Mouse (Mus musculus) midbrain, embryonic 12.5 days (tissue): Measurements from ENCODE around the gene Arhgap22. TPM values are rescaled to one million over a fixed set of nuclear protein-coding genes. Genes with fewer than 3 reads are reported as not detected.

Experiments used
- ATAC-seq: fragments of 200-750 bp; cut with Nextera tagmentation; 2 replicates; pipeline ENCODE4 v1.8.0; 2017; ENCODE audit warnings: low read depth, moderate TSS enrichment, moderate library complexity; ENCODE audit not compliant: low FRiP score
- H3K27ac ChIP-seq: fragments of 300-500 bp; sonication (generic); replicated peaks from 2 replicates; pipeline ENCODE4 v1.5.1; 2016; ENCODE audit warnings: mild to moderate bottlenecking
- H3K27me3 ChIP-seq: fragments of 300-500 bp; sonication (generic); 2 replicates; pipeline ENCODE4 v1.6.1; 2016; ENCODE audit warnings: mild to moderate bottlenecking
- H3K36me3 ChIP-seq: fragments of 300-500 bp; sonication (generic); 2 replicates; pipeline ENCODE4 v1.6.1; 2016
- H3K4me1 ChIP-seq: fragments of 300-500 bp; sonication (generic); 2 replicates; pipeline ENCODE4 v1.6.1; 2016
- H3K4me2 ChIP-seq: fragments of 300-500 bp; sonication (generic); replicated peaks from 2 replicates; pipeline ENCODE4 v1.6.1; 2016; ENCODE audit warnings: mild to moderate bottlenecking, moderate library complexity
- H3K4me3 ChIP-seq: fragments of 300-500 bp; sonication (generic); 2 replicates; pipeline ENCODE4 v1.5.1; 2016; ENCODE audit warnings: mild to moderate bottlenecking
- H3K9ac ChIP-seq: fragments of 300-500 bp; sonication (generic); replicated peaks from 2 replicates; pipeline ENCODE4 v1.6.1; 2016; ENCODE audit warnings: mild to moderate bottlenecking, moderate library complexity
- H3K9me3 ChIP-seq: fragments of 300-500 bp; sonication (generic); 2 replicates; pipeline ENCODE4 v1.6.1; 2016; ENCODE audit warnings: mild to moderate bottlenecking
- WGBS: fragments of 180-500 bp; shearing (Covaris S2); methylation state at CpG from one replicate; pipeline ENCODE4 v1.1.7; 2016; 5-methylcytosine and 5-hydroxymethylcytosine counted together
- polyA plus RNA-seq: library from polyadenylated mRNA; unstranded; fragments of >200 nt; fragmentation: Nextera tagmentation; extraction: Ambion mirVana; gene quantifications from 2 replicates; pipeline ENCODE4 v1.2.1, GENCODE M21; 2016

The Arhgap22 gene
- polyA plus RNA-seq, 1 experiment from 2014 or later, result 0.89 TPM

DNA sequence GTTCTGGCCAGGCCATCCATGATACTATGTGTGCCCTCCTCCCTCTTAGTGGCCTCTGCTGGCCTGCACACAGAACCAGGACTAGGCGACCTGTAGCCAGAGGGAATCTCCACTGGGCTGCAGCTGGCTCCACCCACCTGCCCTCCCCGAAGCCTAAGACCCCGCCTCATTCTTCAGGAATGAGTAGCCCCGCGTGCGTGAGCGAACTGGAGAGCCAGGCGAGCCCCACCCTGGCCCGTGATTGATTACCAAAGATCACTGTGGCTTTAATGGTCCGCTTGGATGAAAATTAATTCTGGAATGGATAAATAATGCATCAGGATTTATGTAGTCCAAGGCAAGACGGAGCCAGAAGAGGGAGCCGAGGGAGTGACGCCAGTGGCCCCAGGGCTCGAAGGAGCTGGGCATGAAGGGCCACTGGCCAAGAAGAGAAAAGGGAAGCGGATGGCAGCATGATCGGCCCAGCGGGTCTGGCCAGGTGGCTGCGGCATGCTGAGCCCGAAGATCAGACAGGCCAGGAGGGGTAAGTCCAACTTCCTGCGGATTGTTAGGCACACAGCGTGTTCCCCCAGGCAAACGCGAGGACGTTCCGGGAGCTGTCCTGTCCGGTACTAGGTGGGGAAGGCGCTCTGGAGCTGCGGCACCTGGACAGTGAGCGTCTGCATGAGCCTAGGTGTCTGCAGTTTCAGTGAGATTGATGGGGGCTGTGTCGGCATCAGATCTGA, 36.6 kb downstream of the Arhgap22 start:
- whole genome bisulfite sequencing, result under 1% methylated on average over 30 of the region's 30 CpGs
- Histone ChIP-seq H3K4me1 (peaks cover 13% of the 10 kb centered on the region), H3K4me3 (peak overlapping the region; percentile 44), H3K9ac (peak overlapping the region; percentile 34), H3K27me3 (peaks cover 49% of the 10 kb centered on the region), H3K4me2 (peak overlapping the region; percentile 78), H3K36me3 (no peaks in the 10 kb centered on the region), H3K27ac (no peak overlapping the region), H3K9me3 (no peaks in the 10 kb centered on the region)
- peak; percentile 60 for ATAC-seq

DNA sequence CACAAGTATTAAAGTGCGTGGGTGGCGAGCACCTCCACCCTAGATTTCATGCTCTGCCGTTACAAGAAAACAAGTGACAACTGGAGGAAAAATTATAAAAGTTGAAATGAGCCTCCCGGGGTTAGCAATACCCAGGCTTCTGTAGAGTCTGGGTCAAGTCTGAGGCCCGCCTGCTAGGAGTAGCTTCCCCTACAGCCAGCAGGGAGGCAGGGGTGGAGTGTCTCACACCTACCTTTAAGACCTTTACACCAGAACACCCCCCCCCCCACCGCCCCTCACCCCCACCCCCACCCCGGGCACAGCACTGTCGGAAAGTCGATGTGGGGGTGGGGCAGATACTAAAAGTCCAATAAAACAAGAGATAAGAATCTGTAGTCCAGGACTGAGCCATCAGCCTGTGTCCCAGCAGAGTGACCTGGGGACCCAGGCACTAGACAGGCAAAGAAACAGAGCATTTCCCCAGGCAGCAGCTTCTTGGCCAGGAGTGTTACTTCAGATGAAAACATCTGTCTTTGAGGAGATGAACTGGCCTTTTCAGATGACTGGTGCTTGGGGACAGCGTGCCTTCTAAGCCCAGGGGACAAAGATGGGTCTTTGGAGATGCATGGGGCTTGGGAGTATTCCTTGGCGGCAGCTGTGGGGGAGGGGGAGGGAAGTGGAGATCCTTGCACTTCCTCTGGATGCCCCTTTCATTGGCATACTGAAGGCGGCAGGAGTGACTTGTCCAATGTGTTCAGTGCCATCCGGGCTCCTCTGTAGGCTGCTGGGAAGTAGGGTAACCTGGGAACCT, 37.3 kb downstream of the Arhgap22 start:
- Histone ChIP-seq H3K4me3 (peak overlapping the region; percentile 44), H3K4me1 (peaks cover 13% of the 10 kb centered on the region), H3K27ac (no peak overlapping the region), H3K9ac (peak overlapping the region; percentile 34; the same call in 1 of the 2 replicates), H3K36me3 (no peaks in the 10 kb centered on the region), H3K27me3 (peaks cover 49% of the 10 kb centered on the region), H3K4me2 (peak overlapping the region; percentile 78), H3K9me3 (no peaks in the 10 kb centered on the region)
- WGBS, result 7% methylated on average over 13 of the region's 13 CpGs
- no peak for ATAC-seq

DNA sequence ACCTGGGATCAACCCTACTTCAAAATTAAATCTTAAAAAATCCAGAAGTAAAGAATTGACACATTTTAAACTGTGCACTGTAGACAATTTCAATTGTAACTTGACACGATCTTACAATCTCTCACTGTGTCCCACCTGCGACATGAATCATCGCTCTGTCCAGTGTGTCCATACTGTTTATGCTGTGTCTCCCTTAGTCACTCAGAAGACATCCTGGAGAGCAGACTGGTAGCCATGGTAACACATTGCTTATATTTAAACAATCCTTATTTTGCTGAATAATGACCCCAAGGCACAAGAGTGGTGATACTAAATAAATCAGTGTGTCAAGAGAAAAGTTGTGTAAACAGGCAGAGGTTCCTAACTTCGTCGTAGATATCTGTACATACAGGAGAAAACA, 44.4 kb downstream of the Arhgap22 start:
- Histone ChIP-seq H3K9ac (no peak overlapping the region), H3K27ac (no peak overlapping the region), H3K4me2 (no peak overlapping the region), H3K4me1 (no peaks in the 10 kb centered on the region), H3K9me3 (no peaks in the 10 kb centered on the region), H3K36me3 (no peaks in the 10 kb centered on the region), H3K4me3 (no peak overlapping the region), H3K27me3 (no peaks in the 10 kb centered on the region)
- 88% methylated on average over 5 of the region's 5 CpGs for WGBS
- no peak for ATAC-seq

DNA sequence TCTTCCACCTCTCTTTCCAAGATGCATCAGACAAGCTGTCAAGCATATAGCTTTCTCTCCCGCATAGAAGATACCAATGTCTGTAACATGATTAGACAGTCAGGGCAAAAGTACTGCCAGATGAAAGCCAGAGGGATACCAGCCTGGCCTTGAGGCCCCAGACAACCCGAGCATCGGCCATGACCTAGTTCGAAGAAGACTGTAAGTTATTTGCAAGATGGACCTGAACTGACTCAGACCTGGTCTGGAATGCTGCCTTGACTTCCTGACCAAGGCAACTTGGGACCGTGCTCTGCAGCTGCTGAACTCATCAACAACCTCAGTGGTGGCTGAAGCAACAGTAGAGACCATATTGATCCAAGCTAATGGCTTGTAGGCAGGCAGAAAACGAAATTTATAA, 46.3 kb downstream of the Arhgap22 start:
- no peak overlapping the region for H3K4me2 ChIP-seq
- no peaks in the 10 kb centered on the region for H3K36me3 ChIP-seq
- 90% methylated on average over 6 of the region's 6 CpGs for WGBS
- H3K27ac ChIP-seq, result no peak overlapping the region
- ATAC-seq, result no peak
- no peak overlapping the region for H3K4me3 ChIP-seq
- no peaks in the 10 kb centered on the region for H3K4me1 ChIP-seq
- H3K9ac ChIP-seq, result no peak overlapping the region
- no peaks in the 10 kb centered on the region for H3K27me3 ChIP-seq
- H3K9me3 ChIP-seq, result no peaks in the 10 kb centered on the region

DNA sequence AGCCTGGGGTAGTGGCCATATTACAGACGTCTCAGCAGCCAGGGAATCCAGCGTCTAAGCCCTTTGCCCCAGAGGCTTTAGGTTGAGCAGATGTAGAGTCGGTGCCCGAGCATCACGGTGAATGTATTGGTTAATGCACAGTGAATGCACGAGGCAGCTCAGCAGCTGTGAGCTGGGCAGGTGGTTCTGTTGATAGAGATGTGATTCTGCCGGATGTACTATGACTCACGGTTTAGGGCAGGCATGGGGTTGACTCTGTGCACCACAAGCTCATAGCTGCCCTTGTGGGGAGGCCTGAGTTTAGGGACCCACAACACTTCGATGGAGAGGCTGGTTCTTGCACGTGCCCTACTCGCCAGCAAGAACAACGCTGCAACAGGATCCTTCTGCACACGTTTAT, 51.0 kb downstream of the Arhgap22 start:
- no peaks in the 10 kb centered on the region for H3K27me3 ChIP-seq
- WGBS, result 89% methylated on average over 13 of the region's 13 CpGs
- H3K4me1 ChIP-seq, result no peaks in the 10 kb centered on the region
- no peak for ATAC-seq
- H3K36me3 ChIP-seq, result no peaks in the 10 kb centered on the region
- no peak overlapping the region for H3K4me2 ChIP-seq
- H3K27ac ChIP-seq, result no peak overlapping the region
- no peak overlapping the region for H3K4me3 ChIP-seq
- no peak overlapping the region for H3K9ac ChIP-seq
- no peaks in the 10 kb centered on the region for H3K9me3 ChIP-seq

DNA sequence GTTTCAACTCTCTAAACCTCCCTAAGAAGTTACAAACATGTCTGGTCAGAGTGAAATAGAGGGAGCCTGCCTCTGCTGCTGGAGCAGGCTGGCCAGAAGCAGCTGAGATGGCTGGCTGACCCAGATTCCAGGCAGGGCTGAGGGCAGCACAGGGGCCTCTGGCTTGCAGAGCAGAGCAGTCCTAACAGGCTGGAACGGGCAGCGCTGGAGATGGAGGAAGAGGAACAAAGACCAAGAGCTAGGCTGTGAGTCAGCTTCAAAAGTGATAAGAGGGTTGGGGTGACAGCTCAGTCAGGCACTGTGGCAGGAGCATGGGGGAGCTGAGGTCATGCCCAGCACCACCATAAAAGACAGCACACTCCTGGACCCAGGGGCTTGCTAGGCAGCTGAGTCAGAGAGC, 62.4 kb downstream of the Arhgap22 start:
- Histone ChIP-seq H3K9ac (no peak overlapping the region), H3K27me3 (no peaks in the 10 kb centered on the region), H3K9me3 (no peaks in the 10 kb centered on the region), H3K4me1 (no peaks in the 10 kb centered on the region), H3K36me3 (no peaks in the 10 kb centered on the region), H3K4me3 (no peak overlapping the region), H3K4me2 (no peak overlapping the region), H3K27ac (no peak overlapping the region)
- 82% methylated on average over 2 of the region's 2 CpGs for WGBS
- no peak for ATAC-seq

DNA sequence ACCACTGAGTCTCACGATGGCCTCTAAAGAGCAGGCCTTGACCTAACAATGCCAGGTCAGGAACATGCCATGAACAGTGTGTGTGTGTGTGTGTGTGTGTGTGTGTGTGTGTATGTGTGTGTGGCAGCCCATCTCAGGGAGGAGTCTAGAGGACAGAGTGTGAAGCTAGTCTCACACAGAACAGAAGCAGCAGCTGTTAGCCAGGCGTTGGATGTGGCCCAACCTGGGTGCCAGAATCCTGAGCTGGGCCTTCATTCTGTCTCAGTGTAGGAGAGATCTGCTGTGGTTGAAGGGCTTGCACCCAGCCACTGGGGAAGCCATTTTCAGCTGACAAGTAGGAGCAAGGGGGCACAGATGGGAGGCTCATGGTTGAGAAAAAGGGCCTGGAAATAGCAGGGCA, 64.5 kb downstream of the Arhgap22 start:
- Histone ChIP-seq H3K4me1 (no peaks in the 10 kb centered on the region), H3K36me3 (no peaks in the 10 kb centered on the region), H3K4me3 (no peak overlapping the region), H3K27me3 (no peaks in the 10 kb centered on the region), H3K9me3 (no peaks in the 10 kb centered on the region), H3K4me2 (no peak overlapping the region), H3K9ac (no peak overlapping the region), H3K27ac (no peak overlapping the region)
- ATAC-seq, result no peak
- 79% methylated on average over 2 of the region's 2 CpGs for WGBS

DNA sequence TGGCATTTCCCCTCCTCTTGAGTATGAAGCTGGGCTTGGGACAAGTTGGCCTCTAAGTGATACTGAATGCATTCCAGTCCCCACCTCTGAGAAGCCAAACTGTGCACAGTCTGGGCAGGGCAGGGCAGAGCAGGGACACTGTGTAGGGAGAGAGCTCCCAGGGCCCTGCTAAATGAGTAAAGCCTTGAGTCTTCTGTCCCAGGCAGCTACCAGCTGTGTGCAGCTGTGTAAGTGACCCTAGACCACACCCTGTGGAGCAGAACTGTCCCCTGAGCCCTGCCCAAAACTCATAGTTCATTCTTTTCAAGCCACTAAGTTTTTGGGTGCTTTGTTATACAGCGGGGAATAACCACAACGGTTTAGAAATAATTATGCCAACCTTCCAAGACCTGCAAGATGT, 67.1 kb downstream of the Arhgap22 start:
- 90% methylated on average over 2 of the region's 2 CpGs for WGBS
- no peaks in the 10 kb centered on the region for H3K27me3 ChIP-seq
- ATAC-seq, result no peak
- no peaks in the 10 kb centered on the region for H3K9me3 ChIP-seq
- no peak overlapping the region for H3K4me3 ChIP-seq
- H3K4me2 ChIP-seq, result no peak overlapping the region
- no peaks in the 10 kb centered on the region for H3K36me3 ChIP-seq
- no peak overlapping the region for H3K9ac ChIP-seq
- no peak overlapping the region for H3K27ac ChIP-seq
- H3K4me1 ChIP-seq, result no peaks in the 10 kb centered on the region

DNA sequence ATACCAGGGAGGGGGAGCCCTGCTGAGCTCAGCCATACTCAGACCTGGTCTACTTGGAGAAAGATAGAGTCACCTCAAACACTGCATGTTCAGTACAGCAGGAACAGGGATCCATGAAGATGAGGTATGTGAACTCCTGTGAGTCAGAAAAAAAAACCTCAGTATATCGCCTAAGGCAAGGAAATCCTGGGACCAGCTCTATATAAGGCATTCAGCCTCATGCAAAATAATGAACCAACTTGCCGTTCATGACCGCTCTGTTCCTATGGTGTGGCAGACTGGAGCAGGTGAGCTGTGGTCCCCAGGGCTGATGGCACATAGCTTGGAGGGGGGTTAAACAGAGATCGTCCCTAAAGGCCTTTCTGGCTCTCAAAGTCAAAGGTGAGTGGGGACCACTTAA, 68.6 kb downstream of the Arhgap22 start:
- Histone ChIP-seq H3K4me1 (no peaks in the 10 kb centered on the region), H3K4me3 (no peak overlapping the region), H3K4me2 (no peak overlapping the region), H3K36me3 (no peaks in the 10 kb centered on the region), H3K9ac (no peak overlapping the region), H3K9me3 (no peaks in the 10 kb centered on the region), H3K27ac (no peak overlapping the region), H3K27me3 (no peaks in the 10 kb centered on the region)
- 90% methylated on average over 4 of the region's 4 CpGs for WGBS
- ATAC-seq, result no peak

DNA sequence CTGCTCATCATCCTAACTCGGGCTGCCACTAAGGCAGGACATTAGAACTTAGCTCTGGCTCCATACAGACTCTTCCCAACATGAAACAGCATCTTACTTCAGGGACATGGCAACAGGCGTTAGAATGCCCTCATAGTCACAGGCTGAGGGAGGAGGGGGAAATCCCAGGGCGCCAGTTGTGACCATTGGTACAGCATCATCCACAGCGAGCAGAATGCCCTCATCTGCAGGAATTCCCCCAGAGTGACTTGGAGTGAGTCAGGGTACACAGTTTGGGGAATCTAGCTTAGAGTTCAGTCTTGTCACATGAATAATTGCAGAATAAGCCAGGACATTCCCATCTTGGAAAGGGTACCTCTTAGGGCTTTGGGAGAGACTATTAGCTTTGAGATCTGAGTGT, 74.1 kb downstream of the Arhgap22 start:
- Histone ChIP-seq H3K9ac (no peak overlapping the region), H3K4me3 (no peak overlapping the region), H3K9me3 (no peaks in the 10 kb centered on the region), H3K4me2 (no peak overlapping the region), H3K4me1 (no peaks in the 10 kb centered on the region), H3K36me3 (no peaks in the 10 kb centered on the region), H3K27ac (no peak overlapping the region), H3K27me3 (no peaks in the 10 kb centered on the region)
- WGBS, result 74% methylated on average over 4 of the region's 4 CpGs
- no peak for ATAC-seq

DNA sequence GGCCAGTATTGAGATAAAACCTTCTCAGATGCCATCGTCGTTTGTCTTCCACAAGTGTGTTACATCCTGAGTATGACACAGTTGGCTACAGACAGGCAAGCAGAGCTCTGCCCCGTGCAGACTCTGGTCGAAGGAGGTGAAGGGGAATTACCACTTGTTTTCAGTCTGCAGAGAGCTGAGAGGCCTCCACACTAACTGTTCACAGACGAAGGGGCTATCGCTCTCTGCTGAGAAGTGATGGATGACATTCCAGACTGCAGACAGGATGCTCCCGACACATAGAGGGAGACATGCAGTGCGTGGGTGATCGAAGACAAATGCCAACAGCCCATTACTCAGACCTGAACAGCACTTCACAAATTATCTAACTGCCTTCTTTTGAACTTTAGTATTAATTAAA, 76.2 kb downstream of the Arhgap22 start:
- H3K4me2 ChIP-seq, result no peak overlapping the region
- H3K9ac ChIP-seq, result no peak overlapping the region
- no peaks in the 10 kb centered on the region for H3K9me3 ChIP-seq
- H3K27ac ChIP-seq, result no peak overlapping the region
- no peaks in the 10 kb centered on the region for H3K27me3 ChIP-seq
- WGBS, result 90% methylated on average over 9 of the region's 9 CpGs
- H3K4me1 ChIP-seq, result no peaks in the 10 kb centered on the region
- no peak overlapping the region for H3K4me3 ChIP-seq
- no peaks in the 10 kb centered on the region for H3K36me3 ChIP-seq
- no peak for ATAC-seq

DNA sequence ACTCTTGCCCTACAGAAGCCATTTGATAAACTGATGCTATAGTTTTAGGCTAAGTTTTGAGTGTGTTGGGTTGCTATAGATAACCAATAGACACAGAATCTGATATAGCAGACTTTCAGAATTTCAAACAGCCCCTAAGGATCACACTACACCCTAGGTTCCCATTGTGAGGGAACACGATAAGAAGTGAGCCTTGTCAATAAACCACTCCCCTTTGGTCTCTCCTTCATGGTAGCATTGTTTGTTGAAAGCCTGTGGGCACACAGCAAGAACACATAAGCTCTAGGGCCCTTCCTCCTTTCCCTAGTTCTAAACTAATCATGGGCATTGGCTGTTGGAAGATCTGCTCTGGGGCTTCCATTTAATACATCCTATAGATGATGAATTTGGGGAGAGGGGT, 80.7 kb downstream of the Arhgap22 start:
- no peak for ATAC-seq
- H3K36me3 ChIP-seq, result no peaks in the 10 kb centered on the region
- H3K4me2 ChIP-seq, result no peak overlapping the region
- H3K9me3 ChIP-seq, result no peaks in the 10 kb centered on the region
- 50% methylated on average over 1 of the region's 1 CpGs for whole genome bisulfite sequencing
- H3K4me1 ChIP-seq, result no peaks in the 10 kb centered on the region
- no peaks in the 10 kb centered on the region for H3K27me3 ChIP-seq
- H3K9ac ChIP-seq, result no peak overlapping the region
- no peak overlapping the region for H3K4me3 ChIP-seq
- H3K27ac ChIP-seq, result no peak overlapping the region
